Mouse (Mus musculus) spleen, postnatal 36 days (tissue): Measurements from ENCODE around the gene Glis2.
A peak's percentile ranks its signal among the peaks of the same experiment; 100 is the strongest.
"Not testable (repeated sequence)": the region's sequence is repeated elsewhere in the genome, so short reads cannot be mapped to it uniquely, and the experiment has no call there.

Source experiments
- DNase-seq, 2 experiments: peaks; one replicate each; pipeline ENCODE4 v3.0.0; 2022; ENCODE audit warnings: low spot score in 2 of 2, mixed read lengths in 1 of 2

The Glis2 gene

GRCm38 (mm10) chr16:4581179-4581578, 13.3 kb upstream of the Glis2 start:
- not testable (repeated sequence) for DNase-seq

GRCm38 (mm10) chr16:4583807-4584206, 10.7 kb upstream of the Glis2 start:
- DNase-seq, result peak in 1 of 2 experiments; percentile 42

GRCm38 (mm10) chr16:4584438-4584837, 10.1 kb upstream of the Glis2 start:
- no peak for DNase-seq

DNA sequence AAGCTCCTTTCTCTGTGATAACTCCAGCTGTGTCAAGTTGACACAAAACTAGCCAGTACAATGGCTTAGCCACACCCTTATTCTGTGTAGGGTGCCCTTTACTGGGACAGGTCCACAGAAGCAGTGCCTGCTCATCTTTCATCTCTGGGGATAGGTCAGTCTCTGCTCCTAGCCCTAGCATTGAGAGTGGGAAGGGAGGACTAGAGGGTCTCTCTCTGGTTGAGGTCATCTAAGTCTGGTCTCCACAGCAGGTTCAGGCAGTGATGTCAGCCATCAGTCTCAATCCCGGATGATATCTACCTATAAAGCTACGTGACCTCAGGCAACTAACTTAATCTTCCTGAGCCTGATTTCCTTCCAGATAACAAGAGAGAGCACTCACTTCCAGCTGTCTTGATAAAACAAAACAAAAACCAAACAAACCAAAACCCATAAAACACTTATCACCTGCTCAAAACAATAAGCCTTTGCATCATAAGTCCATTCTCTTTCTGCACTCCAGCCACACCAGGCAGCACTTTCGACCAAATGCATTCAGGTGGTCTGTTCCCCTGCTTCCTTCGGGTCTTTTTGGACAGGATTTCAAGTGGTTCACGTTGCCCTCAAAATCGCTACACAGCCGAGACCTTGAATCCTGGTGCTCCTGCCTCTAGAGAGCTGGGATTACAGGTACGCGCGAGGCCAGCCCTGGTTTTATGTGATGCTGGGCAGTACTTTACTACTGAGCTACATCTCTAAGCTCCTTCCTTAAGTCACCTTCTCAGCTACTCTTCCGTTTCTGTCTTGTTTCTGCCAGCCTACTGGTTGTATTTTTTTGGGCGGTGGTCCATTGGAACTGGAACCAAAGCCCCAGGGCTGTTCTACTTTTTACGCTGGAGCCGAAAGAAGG, 8.6 kb upstream of the Glis2 start:
- no peak for DNase-seq

DNA sequence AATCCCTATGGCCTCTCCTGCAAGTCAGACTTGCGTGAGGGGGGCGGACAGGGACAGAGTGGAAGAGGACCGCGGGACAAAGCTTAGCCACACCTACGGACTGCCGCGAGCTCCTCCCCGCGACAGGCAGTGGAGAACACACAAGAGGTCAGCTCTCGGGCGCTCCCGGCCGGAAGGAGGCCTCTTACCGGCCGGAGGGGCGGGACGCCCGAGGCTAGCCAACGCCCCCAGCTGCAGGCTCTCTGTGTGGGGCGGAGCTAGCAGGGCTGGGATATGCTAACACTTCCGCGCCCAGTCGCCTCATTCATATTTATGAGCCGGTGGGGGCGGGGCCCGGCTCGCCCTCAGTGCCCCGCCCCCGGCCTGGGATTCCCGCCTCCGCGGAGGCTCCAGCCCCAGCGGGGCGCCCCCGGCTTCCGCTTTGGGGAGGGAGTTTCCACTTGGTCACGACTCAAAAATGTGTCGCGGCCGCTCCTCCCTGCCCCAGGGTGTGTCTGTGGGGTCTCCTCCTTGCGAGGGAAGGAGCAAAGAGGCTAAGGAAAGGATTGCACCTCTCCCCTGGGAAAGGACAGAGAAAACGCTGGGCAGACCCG, 7.9 kb upstream of the Glis2 start:
- peak; percentile 97 for DNase-seq

DNA sequence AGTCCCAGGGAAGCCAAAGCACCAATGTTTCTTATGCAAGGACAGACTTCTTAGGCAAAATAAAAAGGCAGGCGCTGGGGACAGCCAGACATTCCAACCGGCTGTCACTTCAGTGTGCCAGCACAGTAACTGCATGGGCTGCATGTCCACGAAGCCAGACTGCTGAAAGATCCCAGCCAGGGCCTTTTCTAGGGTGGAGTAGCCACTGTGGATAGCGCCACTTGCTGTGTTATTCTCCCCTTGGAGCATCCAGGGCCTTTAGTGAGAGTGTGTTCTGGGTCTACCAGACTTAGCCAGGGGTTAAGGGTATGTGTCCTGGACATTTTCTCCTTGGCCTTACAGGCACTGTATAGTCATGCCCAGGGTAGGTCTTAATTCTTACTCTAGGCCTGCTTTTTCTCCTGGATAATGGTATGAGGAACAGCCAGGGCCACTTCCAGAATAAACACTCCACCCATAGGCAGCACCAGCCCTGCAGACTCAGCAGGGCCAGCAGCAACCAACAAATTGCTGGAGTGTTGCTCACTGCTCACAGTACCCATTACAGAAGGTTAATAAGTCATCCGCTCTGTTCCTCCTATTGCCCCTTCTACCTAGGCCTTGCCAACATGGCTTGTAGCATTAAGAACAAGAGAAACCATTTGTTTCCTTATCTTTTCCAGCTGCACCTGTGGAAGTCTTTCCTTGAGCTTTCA, 6.8 kb upstream of the Glis2 start:
- DNase-seq, result no peak

DNA sequence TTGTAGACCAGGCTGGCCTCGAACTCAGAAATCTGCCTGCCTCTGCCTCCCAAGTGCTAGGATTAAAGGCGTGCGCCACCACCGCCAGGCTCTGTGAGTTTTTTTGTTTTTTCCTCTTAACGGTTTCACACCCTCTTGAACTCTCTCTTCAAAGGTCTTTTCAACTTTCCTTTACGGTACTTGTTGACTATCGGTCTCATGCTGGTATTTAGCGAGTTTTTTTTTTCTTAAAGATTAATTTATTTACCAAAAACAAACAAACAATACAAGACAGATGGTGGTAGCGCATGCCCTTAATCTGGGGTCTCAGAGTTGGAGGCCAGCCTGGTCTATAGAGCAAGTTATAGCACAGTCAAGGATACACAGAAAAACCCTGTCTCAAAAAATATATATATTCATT, 4.3 kb upstream of the Glis2 start:
- DNase-seq, result no peak

GRCm38 (mm10) chr16:4592909-4593875, 1.3 kb upstream of the Glis2 start:
- peak; percentile 43 to 45 for DNase-seq

- no peak for DNase-seq
Observed at GRCm38 (mm10) chr16:4594814-4595526, 457 bp downstream of the Glis2 start.

DNA sequence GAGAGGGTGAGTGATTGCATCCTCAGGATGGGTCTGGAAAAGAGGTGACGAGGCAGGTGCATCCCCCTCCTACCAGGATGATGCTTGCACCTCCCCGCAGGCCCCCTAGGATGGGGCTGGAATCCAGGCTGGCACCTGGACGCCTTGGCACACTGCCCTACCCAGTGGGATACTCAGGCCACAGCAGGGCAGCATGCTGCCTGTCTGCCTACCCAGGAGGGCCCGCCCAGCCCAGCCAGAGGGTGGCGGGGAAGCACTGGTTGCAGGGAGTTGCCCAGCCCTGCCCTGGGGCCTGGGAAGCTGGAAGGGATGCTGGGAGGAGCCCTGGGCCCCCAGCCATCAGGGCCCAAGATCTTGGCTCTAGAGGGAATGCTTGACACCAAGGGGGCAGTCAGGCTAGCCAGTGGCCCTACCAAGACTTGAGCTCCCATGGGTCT, 1.0 kb downstream of the Glis2 start:
- DNase-seq, result no peak

DNA sequence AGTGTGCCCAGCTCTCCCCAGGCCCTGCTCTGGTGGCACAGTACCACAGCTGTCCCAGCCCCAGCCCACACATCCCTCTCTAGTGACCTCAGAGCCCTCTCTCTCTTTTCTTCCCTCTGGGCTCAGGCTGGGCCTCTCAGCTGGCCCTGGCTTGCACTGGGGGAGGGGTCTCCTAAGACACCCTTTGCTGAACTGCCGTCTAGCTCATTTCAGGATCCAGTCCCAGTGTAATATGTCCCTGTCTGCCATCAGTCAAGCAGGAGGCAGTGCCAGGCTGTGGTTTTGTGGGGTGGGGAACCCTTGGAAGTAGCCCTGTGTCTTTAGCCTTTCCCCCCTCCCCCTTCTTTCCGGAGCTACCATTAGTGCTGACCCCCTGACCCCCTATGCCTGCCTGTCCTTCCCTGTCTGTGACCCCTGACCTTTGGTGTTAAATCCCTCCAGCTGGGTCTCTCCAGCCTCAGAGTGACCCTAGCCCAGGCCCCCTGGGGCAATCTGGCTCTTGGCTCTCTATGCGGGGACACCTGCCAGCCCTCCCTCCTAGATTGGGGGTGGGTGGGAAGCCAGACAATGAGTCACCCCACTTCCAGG, 1.7 kb downstream of the Glis2 start:
- no peak for DNase-seq

DNA sequence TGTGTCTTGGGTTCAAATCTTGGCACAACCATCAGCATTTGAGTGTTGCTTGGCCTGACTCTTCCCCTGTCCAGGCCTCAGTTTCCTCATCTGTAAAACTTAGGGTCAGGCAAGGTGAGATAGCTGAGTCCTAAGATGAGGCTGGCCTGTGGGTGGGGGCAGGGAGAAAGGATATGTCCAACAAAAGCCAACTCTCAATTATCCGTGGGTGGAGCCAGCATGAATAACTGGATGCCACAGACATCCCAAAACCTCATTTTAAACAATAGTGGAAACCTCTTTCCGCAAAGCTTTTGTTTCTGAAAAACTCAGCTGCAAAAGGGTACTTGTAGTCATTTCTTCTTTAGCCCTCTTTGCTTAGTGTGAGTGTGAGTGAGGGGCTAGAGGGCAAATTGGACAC, 2.3 kb downstream of the Glis2 start:
- DNase-seq, result no peak

DNA sequence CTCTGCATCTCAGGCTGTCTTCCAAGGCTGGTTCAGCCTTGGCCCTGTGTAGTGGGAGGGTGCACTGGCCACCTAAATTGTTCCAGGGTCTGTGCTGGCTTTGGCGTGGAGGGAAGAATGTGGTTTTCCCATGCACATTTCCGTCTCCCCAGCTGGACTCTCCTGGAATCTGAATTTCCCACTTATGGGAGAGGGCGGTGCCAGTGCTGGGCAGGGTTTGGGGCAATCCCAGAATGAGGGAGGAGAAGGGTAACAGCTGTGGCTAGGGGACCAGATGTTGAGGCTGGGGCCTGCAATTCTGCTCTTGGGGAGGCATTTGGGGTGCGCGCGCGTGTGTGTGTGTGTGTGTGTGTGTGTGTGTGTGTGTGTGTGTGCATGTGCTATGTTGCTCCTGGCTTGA, 2.8 kb downstream of the Glis2 start:
- DNase-seq, result no peak

DNA sequence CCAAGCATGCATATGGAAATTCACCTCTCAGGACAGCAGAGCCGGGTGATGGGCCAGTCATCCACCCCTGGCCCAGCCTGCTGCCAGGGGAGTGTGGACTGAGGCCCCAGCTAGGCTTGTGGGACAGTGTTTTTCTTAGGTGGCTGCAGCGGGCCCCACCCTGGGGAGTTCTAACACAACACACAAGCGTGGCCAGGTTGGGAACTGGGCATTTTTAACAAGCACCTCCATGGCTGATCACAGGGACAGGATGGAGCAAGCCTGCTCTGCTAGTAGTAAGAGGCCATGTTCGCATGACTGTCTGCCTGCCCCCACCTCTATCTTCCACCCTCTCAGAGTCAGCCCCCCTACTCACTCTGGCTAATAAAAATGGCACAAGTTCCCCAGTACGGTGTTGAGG, 3.5 kb downstream of the Glis2 start:
- DNase-seq, result no peak

GRCm38 (mm10) chr16:4598891-4599543, 4.5 kb downstream of the Glis2 start:
- no peak for DNase-seq

DNA sequence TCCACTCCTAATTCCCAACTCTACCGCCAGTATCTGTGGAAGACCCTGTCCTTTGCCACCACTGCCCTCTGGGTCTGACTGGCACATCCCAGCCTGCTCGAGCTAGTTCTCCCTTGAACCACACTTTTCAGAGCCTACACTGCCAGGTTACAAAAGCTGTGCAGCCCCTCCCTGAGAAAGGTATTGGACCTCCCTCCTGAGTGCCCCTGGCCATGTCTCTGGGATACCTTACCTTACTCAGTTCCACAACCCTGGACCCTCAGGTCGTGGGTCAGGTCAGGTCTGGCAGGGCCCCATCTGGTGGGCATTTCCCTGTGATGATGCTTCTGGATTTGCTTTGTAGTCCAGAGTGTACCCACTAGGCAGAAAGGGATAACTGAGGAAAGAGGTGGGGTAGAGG, 5.1 kb downstream of the Glis2 start:
- no peak for DNase-seq

DNA sequence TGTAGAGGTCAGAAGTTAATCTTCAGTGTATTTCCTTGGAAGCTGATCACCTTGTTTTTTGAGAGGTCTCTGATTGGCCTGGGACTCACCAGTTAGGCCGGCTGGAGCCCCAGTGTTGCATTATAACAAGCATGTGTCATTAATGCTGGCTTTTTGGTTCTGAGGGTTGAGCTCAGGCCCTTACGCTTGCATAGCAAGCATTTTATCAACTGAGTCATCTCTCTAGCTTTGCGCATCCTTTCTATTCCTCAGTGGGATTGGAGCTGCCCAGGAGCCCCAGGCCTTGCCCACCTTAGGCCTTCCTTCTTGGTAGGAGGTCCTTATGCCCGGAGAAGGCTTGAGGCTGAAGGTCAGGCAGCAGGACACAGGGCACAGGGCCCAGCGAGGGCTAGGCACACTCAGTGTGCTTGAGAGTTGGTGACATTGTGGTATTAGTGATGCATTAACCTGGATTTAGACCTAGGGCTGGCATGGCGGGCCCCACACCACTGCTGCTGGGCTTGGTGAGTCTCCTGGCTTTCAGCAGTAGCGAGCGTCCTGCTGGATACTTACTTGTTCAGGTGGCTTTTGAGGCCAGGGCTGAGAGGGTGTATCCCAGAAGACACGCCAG, 6.3 kb downstream of the Glis2 start:
- DNase-seq, result no peak

GRCm38 (mm10) chr16:4602189-4602588, 7.7 kb downstream of the Glis2 start:
- no peak for DNase-seq

GRCm38 (mm10) chr16:4602766-4603452, 8.4 kb downstream of the Glis2 start:
- no peak for DNase-seq
